Mouse (Mus musculus): ENCODE results near the gene Clrn2.

DNA sequence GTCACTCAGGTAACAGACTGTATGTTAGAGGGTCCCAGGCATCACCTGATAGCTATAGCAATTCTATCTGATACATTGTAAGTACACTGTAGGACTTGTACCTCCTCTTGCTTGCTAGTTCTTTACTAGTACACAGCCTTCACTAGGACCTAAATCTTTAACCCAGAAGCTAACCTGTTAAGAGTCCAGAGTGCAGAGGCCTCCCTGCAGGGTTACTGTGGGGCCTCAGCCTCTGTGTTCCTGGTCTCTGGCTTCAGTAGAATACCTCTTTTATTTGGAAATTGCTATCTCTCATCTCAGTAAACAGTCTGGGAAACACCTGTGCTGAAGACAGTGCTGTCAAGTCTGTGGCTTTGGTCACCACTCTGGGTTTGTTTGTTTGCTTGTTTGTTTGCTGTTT is 42.5 kb downstream of the Clrn2 start:
- TF ChIP-seq CTCF (IDR thresholded peaks at IDR 0.05; ENCODE audit: low read depth) (no peak), EP300 (IDR thresholded peaks at IDR 0.05; ENCODE audit: low read depth) (no peak)

Data from heart, postnatal 0 days (tissue).